Mouse (Mus musculus): ENCODE data around the gene Gm10271. TPM values are rescaled to one million over a fixed set of nuclear protein-coding genes. Genes with fewer than 3 reads are reported as not detected.

The Gm10271 gene
- polyA plus RNA-seq, 1 experiment from 2014 or later, result not detected

DNA sequence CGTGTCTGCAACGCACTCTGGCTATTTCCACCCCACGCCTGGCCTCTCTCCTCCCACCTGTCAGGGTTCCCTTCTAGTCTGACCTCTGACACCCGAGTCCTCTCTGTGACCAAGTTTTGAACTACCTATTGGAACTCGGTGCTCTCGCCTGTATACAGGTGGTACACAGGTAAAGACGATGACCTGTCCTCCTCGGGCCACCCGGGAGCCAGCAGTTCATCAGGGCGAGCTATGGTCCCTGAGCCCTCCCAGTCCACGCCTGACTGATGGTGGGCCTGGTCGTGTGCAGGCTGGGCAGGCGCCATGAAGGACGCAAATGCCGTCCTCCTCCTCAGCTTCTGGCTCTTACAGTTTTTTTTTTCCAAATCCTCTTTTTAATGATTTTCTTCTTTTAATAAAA lies 51.0 kb downstream of the Gm10271 start:
- Histone ChIP-seq H3K4me2 (ENCODE audit: low read depth, low read length, severe bottlenecking) (no peak overlapping the region), H3K27ac (ENCODE audit: low read depth, low read length) (no peak overlapping the region), H3K4me1 (replicated peaks; ENCODE audit: control insufficient read depth, insufficient read depth, low read length) (no peaks in the 10 kb centered on the region), H3K36me3 (ENCODE audit: control insufficient read depth, insufficient read depth, low read length) (no peaks in the 10 kb centered on the region), H3K9ac (ENCODE audit: low read length) (no peak overlapping the region), H3K4me3 (ENCODE audit: low read depth, low read length) (no peak overlapping the region), H3K9me3 (ENCODE audit: control insufficient read depth, low read length) (no peaks in the 10 kb centered on the region), H3K27me3 (ENCODE audit: control insufficient read depth, insufficient read depth, low read length) (no peaks in the 10 kb centered on the region)
- DNase-seq (ENCODE audit: low spot score) (no peak), ATAC-seq (replicated peaks; ENCODE audit: low FRiP score) (no peak)
- WGBS, result 94% methylated on average over 15 of the region's 15 CpGs

GRCm38 (mm10) chr10:116920641-116921040 lies 51.8 kb downstream of the Gm10271 start:
- Histone ChIP-seq H3K4me3 (ENCODE audit: low read depth, low read length) (no peak overlapping the region), H3K4me2 (ENCODE audit: low read depth, low read length, severe bottlenecking) (no peak overlapping the region), H3K27ac (ENCODE audit: low read depth, low read length) (no peak overlapping the region), H3K9ac (ENCODE audit: low read length) (no peak overlapping the region), H3K9me3 (ENCODE audit: control insufficient read depth, low read length) (no peaks in the 10 kb centered on the region), H3K4me1 (replicated peaks; ENCODE audit: control insufficient read depth, insufficient read depth, low read length) (no peaks in the 10 kb centered on the region), H3K27me3 (ENCODE audit: control insufficient read depth, insufficient read depth, low read length) (no peaks in the 10 kb centered on the region), H3K36me3 (ENCODE audit: control insufficient read depth, insufficient read depth, low read length) (no peaks in the 10 kb centered on the region)
- DNase-seq (ENCODE audit: low spot score), result no peak
- no peak for ATAC-seq (replicated peaks; ENCODE audit: low FRiP score)
- WGBS, result 92% methylated on average over 8 of the region's 8 CpGs

- Histone ChIP-seq H3K4me2 (ENCODE audit: low read depth, low read length, severe bottlenecking) (no peak overlapping the region), H3K4me1 (replicated peaks; ENCODE audit: control insufficient read depth, insufficient read depth, low read length) (no peaks in the 10 kb centered on the region), H3K27me3 (ENCODE audit: control insufficient read depth, insufficient read depth, low read length) (no peaks in the 10 kb centered on the region), H3K4me3 (ENCODE audit: low read depth, low read length) (no peak overlapping the region), H3K9me3 (ENCODE audit: control insufficient read depth, low read length) (no peaks in the 10 kb centered on the region), H3K27ac (ENCODE audit: low read depth, low read length) (no peak overlapping the region), H3K36me3 (ENCODE audit: control insufficient read depth, insufficient read depth, low read length) (no peaks in the 10 kb centered on the region), H3K9ac (ENCODE audit: low read length) (no peak overlapping the region)
- ATAC-seq (replicated peaks; ENCODE audit: low FRiP score) (no peak), DNase-seq (ENCODE audit: low spot score) (no peak)
- 90% methylated on average over 25 of the region's 25 CpGs for WGBS
Measured at GRCm38 (mm10) chr10:116919368-116920317, 52.8 kb downstream of the Gm10271 start.

DNA sequence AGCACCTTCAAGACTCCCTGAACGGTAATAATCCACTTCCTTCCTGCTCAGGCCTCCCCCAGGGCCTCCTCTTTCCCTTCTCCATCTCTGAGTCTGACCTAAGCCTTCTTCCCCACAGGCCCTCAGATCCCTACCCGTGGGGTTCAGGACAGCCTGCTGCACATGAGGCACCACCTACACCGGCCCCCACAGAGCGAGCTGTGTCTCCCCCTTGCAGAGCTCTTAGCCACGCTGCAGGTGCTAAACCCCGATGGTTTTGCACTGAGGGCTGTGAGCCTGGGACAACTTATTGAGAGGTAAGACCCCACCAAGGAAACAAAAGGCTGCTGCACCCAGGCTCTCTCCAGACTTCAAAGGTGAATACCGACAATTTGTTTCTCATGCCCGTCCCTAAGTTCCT lies 55.8 kb downstream of the Gm10271 start:
- no peak for ATAC-seq (replicated peaks; ENCODE audit: low FRiP score)
- H3K4me1 ChIP-seq (replicated peaks; ENCODE audit: control insufficient read depth, insufficient read depth, low read length), result no peaks in the 10 kb centered on the region
- 88% methylated on average over 8 of the region's 8 CpGs for WGBS
- H3K27me3 ChIP-seq (ENCODE audit: control insufficient read depth, insufficient read depth, low read length), result no peaks in the 10 kb centered on the region
- H3K4me2 ChIP-seq (ENCODE audit: low read depth, low read length, severe bottlenecking), result no peak overlapping the region
- DNase-seq (ENCODE audit: low spot score), result no peak
- no peaks in the 10 kb centered on the region for H3K36me3 ChIP-seq (ENCODE audit: control insufficient read depth, insufficient read depth, low read length)
- H3K9ac ChIP-seq (ENCODE audit: low read length), result no peak overlapping the region
- no peak overlapping the region for H3K27ac ChIP-seq (ENCODE audit: low read depth, low read length)
- no peaks in the 10 kb centered on the region for H3K9me3 ChIP-seq (ENCODE audit: control insufficient read depth, low read length)
- no peak overlapping the region for H3K4me3 ChIP-seq (ENCODE audit: low read depth, low read length)

DNA sequence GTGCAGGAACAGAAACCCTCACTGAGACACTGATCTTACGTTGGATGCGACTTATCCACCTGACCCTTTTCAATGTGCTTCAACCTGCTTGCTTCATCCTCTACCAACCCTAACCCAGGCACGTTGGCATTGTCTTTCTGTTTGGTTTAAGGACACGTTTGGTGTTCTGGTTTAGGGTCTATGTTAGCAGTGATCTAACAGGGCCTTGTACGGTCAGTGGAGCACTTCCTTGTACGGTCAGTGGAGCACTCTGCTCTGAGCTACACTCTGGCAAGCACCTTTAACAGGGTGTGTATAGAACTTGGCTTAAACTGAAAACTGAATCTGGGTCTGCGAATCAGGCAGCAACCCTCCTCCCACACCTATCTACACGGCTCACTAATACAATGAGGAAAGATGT lies 57.1 kb downstream of the Gm10271 start:
- no peaks in the 10 kb centered on the region; the same call in 1 of the 2 replicates for H3K36me3 ChIP-seq (ENCODE audit: control insufficient read depth, insufficient read depth, low read length)
- no peak for ATAC-seq (replicated peaks; ENCODE audit: low FRiP score)
- no peak overlapping the region for H3K4me3 ChIP-seq (ENCODE audit: low read depth, low read length)
- H3K9ac ChIP-seq (ENCODE audit: low read length), result no peak overlapping the region
- H3K27ac ChIP-seq (ENCODE audit: low read depth, low read length), result no peak overlapping the region
- H3K4me2 ChIP-seq (ENCODE audit: low read depth, low read length, severe bottlenecking), result no peak overlapping the region
- no peaks in the 10 kb centered on the region for H3K4me1 ChIP-seq (replicated peaks; ENCODE audit: control insufficient read depth, insufficient read depth, low read length)
- no peaks in the 10 kb centered on the region for H3K27me3 ChIP-seq (ENCODE audit: control insufficient read depth, insufficient read depth, low read length)
- 91% methylated on average over 8 of the region's 8 CpGs for WGBS
- DNase-seq (ENCODE audit: low spot score), result no peak
- no peaks in the 10 kb centered on the region for H3K9me3 ChIP-seq (ENCODE audit: control insufficient read depth, low read length)

- Histone ChIP-seq H3K4me3 (ENCODE audit: low read depth, low read length) (no peak overlapping the region), H3K4me1 (replicated peaks; ENCODE audit: control insufficient read depth, insufficient read depth, low read length) (no peaks in the 10 kb centered on the region), H3K27ac (ENCODE audit: low read depth, low read length) (no peak overlapping the region), H3K4me2 (ENCODE audit: low read depth, low read length, severe bottlenecking) (no peak overlapping the region), H3K36me3 (ENCODE audit: control insufficient read depth, insufficient read depth, low read length) (no peaks in the 10 kb centered on the region; the same call in 1 of the 2 replicates), H3K27me3 (ENCODE audit: control insufficient read depth, insufficient read depth, low read length) (no peaks in the 10 kb centered on the region), H3K9me3 (ENCODE audit: control insufficient read depth, low read length) (no peaks in the 10 kb centered on the region), H3K9ac (ENCODE audit: low read length) (no peak overlapping the region)
- WGBS, result 93% methylated on average over 9 of the region's 9 CpGs
- DNase-seq (ENCODE audit: low spot score), result no peak
- ATAC-seq (replicated peaks; ENCODE audit: low FRiP score), result no peak
Measured at GRCm38 (mm10) chr10:116914586-116914985, 57.8 kb downstream of the Gm10271 start.

GRCm38 (mm10) chr10:116913647-116914273 lies 58.6 kb downstream of the Gm10271 start:
- Histone ChIP-seq H3K27ac (ENCODE audit: low read depth, low read length) (no peak overlapping the region), H3K36me3 (ENCODE audit: control insufficient read depth, insufficient read depth, low read length) (no peaks in the 10 kb centered on the region; the same call in 1 of the 2 replicates), H3K9ac (ENCODE audit: low read length) (no peak overlapping the region), H3K27me3 (ENCODE audit: control insufficient read depth, insufficient read depth, low read length) (no peaks in the 10 kb centered on the region), H3K4me2 (ENCODE audit: low read depth, low read length, severe bottlenecking) (no peak overlapping the region), H3K4me3 (ENCODE audit: low read depth, low read length) (no peak overlapping the region), H3K9me3 (ENCODE audit: control insufficient read depth, low read length) (no peaks in the 10 kb centered on the region), H3K4me1 (replicated peaks; ENCODE audit: control insufficient read depth, insufficient read depth, low read length) (no peaks in the 10 kb centered on the region)
- no peak for ATAC-seq (replicated peaks; ENCODE audit: low FRiP score)
- WGBS, result 94% methylated on average over 17 of the region's 17 CpGs
- no peak for DNase-seq (ENCODE audit: low spot score)

GRCm38 (mm10) chr10:116912850-116913249 lies 59.6 kb downstream of the Gm10271 start:
- Histone ChIP-seq H3K27ac (ENCODE audit: low read depth, low read length) (no peak overlapping the region), H3K36me3 (ENCODE audit: control insufficient read depth, insufficient read depth, low read length) (no peaks in the 10 kb centered on the region; the same call in 1 of the 2 replicates), H3K9ac (ENCODE audit: low read length) (no peak overlapping the region), H3K4me3 (ENCODE audit: low read depth, low read length) (no peak overlapping the region), H3K9me3 (ENCODE audit: control insufficient read depth, low read length) (no peaks in the 10 kb centered on the region), H3K27me3 (ENCODE audit: control insufficient read depth, insufficient read depth, low read length) (no peaks in the 10 kb centered on the region), H3K4me1 (replicated peaks; ENCODE audit: control insufficient read depth, insufficient read depth, low read length) (no peaks in the 10 kb centered on the region), H3K4me2 (ENCODE audit: low read depth, low read length, severe bottlenecking) (no peak overlapping the region)
- WGBS, result 96% methylated on average over 9 of the region's 9 CpGs
- ATAC-seq (replicated peaks; ENCODE audit: low FRiP score), result no peak
- DNase-seq (ENCODE audit: low spot score), result no peak
